Mouse (Mus musculus) spleen, postnatal 36 days (tissue): ENCODE measurements at regions not wholly inside any gene's neighbourhood (a gene's known extent, or its start where the extent isn't known, plus 50 kb on each side); places are given as distances from the start of the nearest gene placed in this dataset.

Source experiments
- DNase-seq, 2 experiments: peaks; one replicate each; pipeline ENCODE4 v3.0.0; 2022; ENCODE audit warnings: low spot score in 2 of 2, mixed read lengths in 1 of 2

DNA sequence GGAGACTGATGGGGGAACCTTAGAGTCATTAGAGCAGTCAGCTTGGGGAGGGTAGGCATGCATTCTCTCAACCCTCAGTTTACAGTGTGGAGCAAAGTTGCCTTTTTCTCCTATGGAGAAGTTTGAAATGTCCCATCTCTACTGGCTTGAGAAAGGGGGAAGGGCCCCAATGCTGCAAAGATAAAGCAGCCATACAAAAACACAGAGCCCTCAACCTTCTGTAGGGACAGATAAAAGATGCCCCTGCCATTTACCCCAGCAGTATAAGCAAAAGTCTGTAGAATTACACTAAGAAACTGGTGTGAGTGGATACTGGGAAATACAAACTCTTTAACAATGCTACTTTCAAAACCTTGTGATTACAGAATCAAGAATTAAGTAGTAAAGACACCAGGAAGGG, 71.9 kb upstream of the Tmem215 start:
- DNase-seq, result no peak

DNA sequence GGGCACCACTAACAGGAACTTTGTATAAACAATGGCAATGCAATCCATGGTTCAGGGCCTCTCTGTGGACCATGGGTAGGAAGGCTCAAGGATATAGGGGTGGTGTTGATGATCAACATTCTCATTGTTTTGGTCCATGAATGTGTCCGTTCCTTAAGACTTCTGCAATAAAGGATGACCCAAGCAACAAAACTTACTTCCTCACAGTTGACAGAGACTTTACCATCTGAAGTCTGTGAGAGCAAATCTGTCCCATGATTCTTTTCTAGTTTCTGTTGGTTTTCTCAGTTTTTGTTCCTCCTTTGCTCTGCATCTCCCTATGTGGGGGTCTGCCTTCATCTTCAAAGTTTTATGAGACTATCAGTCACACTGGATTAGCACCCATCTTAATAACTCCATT, 81.8 kb upstream of the Tmem215 start:
- DNase-seq, result no peak

DNA sequence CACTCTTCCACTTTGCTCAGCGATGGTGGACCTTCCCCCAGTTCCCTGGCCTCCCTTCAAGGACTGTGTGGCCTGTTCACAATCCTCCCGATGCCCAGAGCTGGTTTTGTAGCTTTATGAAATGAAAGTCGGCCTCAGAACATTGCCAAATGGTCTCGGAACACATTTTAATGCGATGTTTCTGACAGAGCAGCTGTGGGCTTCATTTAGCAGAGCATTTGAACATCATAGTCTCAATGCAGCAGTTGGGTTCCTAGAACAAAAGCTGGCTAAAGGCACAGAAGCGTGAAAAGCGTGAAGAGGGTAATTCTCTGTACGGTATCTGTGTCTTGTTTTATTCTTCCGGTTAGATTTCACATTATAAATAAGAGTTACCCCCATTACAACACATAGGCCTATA, 86.7 kb upstream of the Tmem215 start:
- no peak for DNase-seq

DNA sequence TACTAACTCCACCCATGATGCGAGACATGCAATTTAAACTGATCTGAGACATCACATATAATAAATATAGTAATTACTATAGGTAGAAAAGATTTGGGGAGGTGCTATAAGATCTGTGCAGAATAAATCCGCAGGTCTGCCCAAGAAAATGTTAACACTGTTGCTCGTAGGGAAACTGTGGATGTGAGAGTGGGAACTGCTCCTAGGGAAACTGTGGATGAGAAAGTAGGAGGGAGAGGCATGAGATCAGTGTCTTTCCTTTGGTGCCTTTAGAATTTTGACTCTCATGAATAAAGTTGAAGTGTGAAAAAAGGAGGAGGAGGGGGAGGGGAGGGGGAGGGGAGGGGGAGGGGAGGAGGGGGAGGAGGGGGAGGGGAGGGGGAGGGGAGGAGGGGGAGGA, 87.3 kb upstream of the Tmem215 start:
- no peak for DNase-seq

DNA sequence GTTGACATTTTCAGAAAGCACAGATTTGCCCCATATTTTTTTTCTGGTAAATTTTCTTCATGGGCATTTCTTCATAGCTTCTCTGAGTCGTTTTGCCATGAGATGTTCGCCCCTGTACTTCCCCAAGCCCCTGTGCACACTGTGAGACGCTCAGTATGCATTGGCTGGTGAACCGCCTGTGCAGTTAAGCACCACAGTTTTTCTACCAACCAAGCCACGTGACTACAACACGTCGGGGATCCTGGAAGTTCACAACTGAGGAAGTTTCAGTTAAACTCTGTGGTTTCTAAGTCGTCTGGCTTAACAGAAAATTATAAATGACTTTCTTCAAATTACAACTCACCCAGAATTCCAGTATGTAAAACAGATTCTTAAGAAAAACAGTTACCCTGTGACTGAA, 91.7 kb upstream of the Tmem215 start:
- DNase-seq, result no peak

DNA sequence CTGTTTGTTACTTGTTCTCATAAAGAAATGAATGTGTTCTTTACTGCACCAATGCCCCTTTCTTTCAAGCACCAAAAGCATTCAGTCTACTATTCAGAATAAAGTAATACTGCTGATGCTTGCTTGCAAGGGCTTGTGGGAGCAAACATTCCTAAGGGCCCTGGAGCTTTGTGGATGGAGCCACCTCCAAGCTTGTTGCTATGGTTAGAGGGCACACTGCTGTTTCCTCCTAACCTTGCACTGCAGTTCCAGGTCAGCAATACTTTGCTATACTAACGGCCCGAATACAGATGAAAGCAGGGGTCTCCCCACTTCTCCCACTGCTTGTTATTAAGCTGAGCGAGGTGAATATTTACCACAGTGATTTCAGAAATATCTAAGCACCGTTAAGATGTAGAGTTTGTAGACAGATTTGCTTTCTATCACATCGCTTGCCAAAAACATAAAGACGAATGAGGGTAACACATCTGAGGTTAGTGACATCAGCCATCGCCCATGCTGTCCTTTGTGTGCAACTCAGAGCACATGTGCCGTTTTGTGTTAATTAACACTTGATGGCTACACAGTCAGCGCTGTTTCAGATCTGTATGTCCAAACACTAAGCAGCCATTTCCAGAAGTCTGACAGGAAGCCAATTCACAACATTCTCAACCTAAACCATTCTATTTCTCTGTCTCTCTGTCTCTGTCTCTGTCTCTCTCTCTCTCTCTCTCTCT, 96.4 kb upstream of the Ndufb6 start:
- DNase-seq, result no peak

DNA sequence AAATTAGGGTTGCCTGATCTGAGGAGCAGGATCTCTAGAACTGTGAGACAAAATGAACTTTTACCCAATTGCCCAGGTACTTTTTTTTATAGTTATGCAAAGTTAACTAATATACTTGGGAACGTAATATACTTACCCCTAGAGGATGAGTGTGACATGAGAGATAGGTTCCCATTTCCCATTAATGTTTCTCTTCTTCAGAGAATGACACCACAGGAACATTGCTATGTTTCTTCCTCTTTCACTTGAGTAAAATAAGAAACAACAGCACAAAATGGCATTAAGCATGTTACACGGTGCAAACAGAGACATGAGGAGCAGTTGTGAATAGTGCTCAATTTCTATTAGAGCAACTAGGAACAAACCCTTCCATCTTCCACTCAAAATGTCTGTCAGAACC, 95.0 kb upstream of the Ndufb6 start:
- no peak for DNase-seq

DNA sequence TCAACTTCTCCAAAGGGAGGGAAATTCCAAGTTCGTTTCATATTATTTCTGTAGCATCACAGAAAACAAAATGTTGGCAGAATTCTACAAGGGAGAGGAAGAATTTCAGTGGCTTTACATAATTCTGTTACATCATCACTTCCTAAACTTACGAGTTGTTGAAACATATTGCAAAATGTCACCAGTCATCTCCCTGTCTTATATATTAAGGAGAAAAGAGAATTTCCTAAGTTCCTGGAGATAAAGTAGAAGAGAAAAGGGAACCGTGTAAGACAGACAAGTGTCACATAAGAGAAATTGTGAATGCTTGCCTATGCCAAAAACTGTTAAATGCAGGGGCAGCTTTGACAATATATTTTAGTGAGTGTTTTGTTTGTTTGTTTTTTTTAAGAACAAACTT, 85.1 kb upstream of the Ndufb6 start:
- DNase-seq, result no peak

DNA sequence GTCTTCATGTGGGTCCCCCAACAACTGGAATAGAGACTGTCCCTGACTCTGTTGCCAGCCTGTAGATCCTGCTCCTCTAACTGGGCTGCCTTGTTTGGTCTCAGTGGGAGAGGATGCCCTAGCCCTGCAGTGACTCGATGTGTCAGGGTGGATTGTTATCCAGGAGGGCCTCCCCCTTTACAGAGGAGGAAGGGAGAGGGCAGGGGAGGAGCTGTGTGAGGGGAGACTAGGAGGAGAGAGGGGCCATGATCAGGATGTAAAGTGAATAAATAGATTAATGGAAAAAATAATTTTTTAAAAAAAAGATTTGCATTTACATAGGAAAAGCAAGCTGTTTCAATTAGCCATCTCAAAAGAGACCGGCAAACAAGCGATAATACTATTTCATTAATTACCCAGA, 80.1 kb upstream of the Ndufb6 start:
- DNase-seq, result no peak

DNA sequence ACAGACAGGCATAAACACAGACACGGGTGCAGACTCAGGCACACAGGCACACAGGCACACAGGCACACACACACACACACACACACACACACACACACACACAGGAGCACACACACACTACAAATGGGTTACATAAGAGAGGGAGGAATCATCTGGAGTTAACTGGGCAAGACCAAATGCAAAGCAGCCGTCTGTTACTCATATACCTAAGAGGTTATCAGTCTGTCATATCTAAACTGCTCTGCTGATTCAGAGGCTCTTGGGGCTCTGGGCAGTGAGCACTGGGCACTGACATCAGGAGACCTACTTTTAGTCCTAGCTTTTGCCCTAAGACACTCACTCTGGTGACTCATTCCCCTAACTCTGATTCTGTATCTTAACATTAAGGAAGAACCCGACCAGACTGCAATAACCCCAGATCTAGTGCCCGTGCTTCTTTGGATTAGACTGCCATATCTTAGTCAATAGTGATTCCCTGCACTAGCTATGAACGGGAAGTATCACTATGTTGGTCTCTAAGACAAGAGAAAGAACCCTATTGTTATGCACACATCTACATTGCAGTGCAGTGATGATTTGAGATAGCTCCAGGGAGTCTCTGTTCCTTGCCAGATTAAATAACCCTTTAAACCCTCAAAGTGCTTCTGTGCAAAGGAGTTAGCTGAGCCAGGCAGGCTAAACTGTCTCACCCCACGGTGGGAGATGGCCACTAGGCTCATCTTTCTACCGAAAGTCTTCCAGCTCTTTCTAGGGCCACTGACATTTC, 78.0 kb upstream of the Ndufb6 start:
- no peak for DNase-seq

DNA sequence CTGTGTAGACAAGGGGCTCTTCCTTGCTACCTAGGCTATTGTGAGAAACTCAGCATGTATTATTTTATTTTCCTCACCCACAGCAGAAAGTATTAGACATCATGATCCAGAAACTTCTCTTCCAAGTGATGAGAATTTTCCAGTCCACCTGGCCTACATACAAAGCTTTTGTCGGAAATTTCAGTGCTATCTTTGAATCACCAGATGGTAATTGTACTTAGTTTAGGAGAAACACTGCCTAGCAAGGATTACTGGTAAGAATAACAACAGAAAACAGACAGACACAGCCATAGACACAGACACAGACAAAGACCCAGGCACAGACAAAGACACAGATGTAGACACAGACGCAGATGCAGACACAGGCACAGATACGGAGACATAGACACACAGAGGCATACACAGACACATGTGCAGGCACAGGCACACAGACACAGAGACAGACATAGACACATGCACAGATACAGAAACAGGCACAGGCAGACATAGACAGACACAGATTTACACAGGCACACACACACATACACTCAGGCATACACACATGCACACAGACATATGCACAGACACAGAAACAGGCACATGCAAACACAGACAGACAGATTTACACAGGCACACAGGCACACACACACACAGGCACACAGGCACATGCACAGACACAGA, 76.7 kb upstream of the Ndufb6 start:
- no peak for DNase-seq

DNA sequence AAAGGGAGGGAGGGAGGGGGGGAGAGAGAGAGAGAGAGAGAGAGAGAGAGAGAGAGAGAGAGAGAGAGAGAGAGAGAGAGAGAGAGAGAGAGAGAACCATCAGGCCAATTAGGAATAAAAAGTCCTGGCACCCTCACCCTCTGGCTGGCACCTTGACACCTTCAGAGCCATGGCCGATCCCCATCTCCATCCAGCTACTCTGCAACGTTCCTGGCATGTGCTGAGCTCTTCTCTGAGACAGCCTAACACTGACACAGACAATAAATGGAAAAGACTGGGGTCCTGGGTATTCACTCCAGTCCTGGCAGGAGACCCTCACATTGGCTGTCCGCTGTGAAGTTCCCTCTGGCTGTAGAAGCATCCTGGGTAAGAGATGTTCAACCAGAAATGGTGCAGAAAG, 75.2 kb upstream of the Ndufb6 start:
- DNase-seq, result no peak

DNA sequence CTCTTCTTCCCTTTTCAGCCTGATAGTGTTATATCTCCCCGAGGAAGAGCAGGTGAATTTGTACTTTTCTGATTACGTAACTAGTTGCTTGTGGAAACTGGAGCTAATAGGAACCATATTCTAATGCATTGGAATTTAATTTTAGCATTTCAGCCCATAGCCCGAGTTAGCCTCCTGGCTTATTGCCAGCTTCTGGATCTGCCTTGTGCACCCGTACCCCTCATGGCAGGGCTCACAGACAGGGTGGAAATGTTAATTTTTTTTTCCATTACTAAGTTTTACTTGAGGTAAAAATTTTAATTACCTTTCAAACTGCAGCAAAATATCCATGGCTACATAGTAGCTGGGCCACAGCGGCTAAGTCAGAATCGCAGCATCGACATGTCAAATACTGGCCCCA, 72.4 kb upstream of the Ndufb6 start:
- DNase-seq, result no peak

DNA sequence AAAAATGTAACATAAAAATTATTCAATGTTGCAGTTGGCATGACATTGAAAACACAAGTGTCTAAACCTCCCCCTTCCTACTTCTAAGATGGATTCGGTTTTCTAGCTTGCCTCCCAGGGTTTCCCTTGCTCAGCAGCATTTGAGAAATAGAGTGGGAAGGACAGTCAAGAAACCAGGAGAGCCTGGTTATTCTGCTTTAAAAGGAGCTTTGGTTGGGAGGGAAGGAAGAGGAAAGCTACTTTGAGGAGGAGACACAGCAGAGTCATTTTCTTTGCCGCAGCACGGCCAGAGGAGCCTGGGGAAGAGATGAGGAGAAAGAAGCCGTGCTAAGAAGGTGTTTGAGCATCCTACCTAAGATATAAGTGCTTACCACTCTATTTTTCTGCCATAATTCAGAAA, 71.9 kb upstream of the Ndufb6 start:
- DNase-seq, result no peak

DNA sequence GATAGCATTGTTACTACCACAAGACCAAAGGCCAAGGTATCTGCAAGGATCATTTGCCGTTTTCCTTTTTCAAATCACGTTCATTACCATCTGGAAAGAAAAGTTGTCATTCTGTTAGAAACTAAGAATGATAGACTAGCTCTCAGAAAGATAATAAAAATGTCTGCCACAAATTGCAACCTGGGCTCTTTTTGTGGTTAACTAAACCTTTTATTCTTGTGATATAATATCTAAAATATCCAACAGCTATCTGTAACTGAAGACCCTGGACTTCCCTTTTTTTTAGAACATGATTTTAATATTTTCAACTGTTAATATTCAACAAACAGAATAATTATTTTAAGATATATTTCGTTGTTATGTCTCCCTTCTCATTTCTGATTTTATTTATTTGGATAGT, 66.6 kb upstream of the Ndufb6 start:
- DNase-seq, result no peak

DNA sequence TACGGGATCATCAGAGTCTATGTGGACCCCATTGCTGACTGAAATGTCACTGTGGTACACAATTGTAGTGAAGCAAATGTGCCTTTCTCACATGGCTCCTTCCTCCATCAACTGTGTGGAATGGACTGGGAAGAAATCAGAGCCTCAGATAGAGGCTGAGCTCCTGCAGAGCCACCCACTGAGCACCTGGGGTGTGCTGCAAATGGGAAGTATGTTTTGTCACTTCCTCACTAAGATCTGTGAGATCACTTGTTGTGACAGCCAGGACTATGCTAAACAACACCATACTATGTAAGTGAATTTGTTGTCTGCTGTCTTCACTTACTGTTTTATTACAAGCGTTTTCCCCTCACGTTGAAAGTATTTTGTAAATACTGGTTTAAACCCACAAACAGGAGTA, 63.0 kb upstream of the Ndufb6 start:
- DNase-seq, result no peak

DNA sequence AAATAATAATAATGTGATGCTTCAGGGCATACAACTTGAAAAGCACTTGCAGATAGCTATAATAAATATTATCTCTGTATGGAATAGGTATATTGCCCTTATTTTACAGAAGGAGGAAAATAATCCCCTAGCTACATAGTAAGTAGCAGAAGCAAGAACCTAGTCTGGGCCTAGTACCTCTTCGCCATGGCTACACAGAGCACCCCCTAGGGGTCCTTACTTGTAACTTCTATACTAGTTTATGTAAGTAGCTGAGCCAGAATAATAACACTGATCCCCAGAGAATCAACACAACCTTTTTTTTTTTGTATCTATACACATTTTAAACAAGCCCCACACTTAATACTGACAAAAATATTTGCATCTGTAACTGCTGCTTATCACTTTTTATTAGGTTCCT, 55.6 kb upstream of the Ndufb6 start:
- no peak for DNase-seq

DNA sequence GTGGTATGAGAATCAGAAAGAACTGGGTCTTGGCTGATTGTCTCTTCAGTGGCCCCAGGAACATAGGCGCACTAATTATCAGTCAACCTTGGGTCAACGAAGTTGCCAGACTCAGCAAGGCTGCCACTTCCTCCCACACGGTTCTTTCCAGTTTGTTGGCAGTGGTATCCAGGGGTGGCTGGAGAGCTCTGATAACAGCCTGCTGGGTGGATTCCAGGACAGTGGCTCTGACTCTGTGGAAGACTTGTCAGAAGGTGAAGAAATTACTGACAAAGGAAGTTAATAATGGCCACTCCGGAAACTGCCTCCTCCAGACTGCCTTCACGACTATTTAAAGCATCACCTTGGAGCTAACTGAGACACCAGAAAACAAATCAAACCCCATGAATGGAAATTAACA, 50.5 kb upstream of the Ndufb6 start:
- peak; percentile 14 to 18 for DNase-seq
